Mouse (Mus musculus): ENCODE results near the gene Ttyh1. TPM values are rescaled to one million over a fixed set of nuclear protein-coding genes. Genes with fewer than 3 reads are reported as not detected.
A peak's percentile ranks its signal among the peaks of the same experiment; 100 is the strongest.

Ttyh1 gene
- total and polyA plus RNA-seq, 3 experiments, result 0.15 to 0.26 TPM; not detected in 1

GRCm38 (mm10) chr7:4079511-4079910 lies 39.7 kb upstream of the Ttyh1 start:
- no peak for TF ChIP-seq ZKSCAN1 (IDR thresholded peaks at IDR 0.05; ENCODE audit: low read depth, low read length)
- no peak for TF ChIP-seq JUND (IDR thresholded peaks at IDR 0.05; ENCODE audit: low read depth, low read length)
- no peak for TF ChIP-seq EP300 (IDR thresholded peaks at IDR 0.05; ENCODE audit: low read depth in 1 of 2, low read length in 2 of 2)
- no peak for TF ChIP-seq E2F4 (IDR thresholded peaks at IDR 0.05; ENCODE audit: borderline replicate concordance, low read depth, low read length)
- no peak for TF ChIP-seq TAL1 (IDR thresholded peaks at IDR 0.05; ENCODE audit: low read length)
- TF ChIP-seq ZNF384 (IDR thresholded peaks at IDR 0.05; ENCODE audit: low read depth, low read length), result no peak
- no peak for TF ChIP-seq RAD21 (IDR thresholded peaks at IDR 0.05; ENCODE audit: low read depth, low read length)
- no peak for TF ChIP-seq MAX (IDR thresholded peaks at IDR 0.05; ENCODE audit: low read length)
- no peak for TF ChIP-seq POLR2A (IDR thresholded peaks at IDR 0.05; ENCODE audit: control insufficient read depth in 1 of 2, insufficient read depth in 1 of 2, low read depth in 1 of 2, low read length in 2 of 2, poor library complexity in 1 of 2)
- Histone ChIP-seq H3K4me1 (ENCODE audit: control insufficient read depth in 1 of 2, insufficient read depth in 2 of 2, low read length in 2 of 2) (peaks cover 3 to 16% of the 10 kb centered on the region in 2 experiments), H3K79me2 (ENCODE audit: control insufficient read depth, insufficient read depth, low read length, poor library complexity) (no peaks in the 10 kb centered on the region), H3K27me3 (ENCODE audit: control insufficient read depth in 1 of 2, insufficient read depth in 2 of 2, low read length in 2 of 2) (no peaks in the 10 kb centered on the region), H3K9me3 (replicated peaks; ENCODE audit: insufficient read depth, low read length) (no peaks in the 10 kb centered on the region), H3K27ac (ENCODE audit: control insufficient read depth, low read depth, low read length) (no peak overlapping the region), H3K4me3 (ENCODE audit: control insufficient read depth in 1 of 2, insufficient read depth in 1 of 2, low read depth in 2 of 2, low read length in 2 of 2) (no peak overlapping the region), H3K36me3 (ENCODE audit: control insufficient read depth in 1 of 2, insufficient read depth in 2 of 2, low read length in 2 of 2) (peaks cover 0 to 11% of the 10 kb centered on the region in 2 experiments; a peak in 2 of 4 replicates), H3K9ac (ENCODE audit: control insufficient read depth, low read depth, low read length, poor library complexity, severe bottlenecking) (no peak overlapping the region)
- DNase-seq (ENCODE audit: low read depth, low spot score), result no peak

DNA sequence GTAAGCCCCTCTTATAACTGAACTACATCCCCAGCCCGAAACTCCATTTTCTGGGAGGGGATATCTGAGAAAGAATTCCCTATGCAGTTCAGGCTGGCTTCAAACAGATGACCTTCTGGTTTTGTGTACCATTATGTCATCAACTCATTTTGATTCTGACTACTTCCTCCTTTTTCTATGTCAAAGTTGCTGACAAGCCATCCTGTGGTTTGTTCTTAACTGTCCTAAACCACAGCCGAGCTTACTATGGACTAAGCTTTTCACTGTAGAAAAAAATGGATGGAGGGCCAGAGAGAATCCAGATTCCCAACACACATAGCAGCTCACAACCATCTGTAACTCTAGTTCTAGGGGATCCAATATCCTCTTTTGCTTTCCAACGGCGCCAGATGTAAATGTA lies 38.7 kb upstream of the Ttyh1 start:
- H3K27ac ChIP-seq (ENCODE audit: control insufficient read depth, low read depth, low read length), result no peak overlapping the region
- peak; percentile 70 for DNase-seq (ENCODE audit: low read depth, low spot score)
- no peak overlapping the region for H3K4me3 ChIP-seq (ENCODE audit: control insufficient read depth in 1 of 2, insufficient read depth in 1 of 2, low read depth in 2 of 2, low read length in 2 of 2)
- H3K9ac ChIP-seq (ENCODE audit: control insufficient read depth, low read depth, low read length, poor library complexity, severe bottlenecking), result no peak overlapping the region
- H3K79me2 ChIP-seq (ENCODE audit: control insufficient read depth, insufficient read depth, low read length, poor library complexity), result no peaks in the 10 kb centered on the region
- H3K4me1 ChIP-seq (ENCODE audit: control insufficient read depth in 1 of 2, insufficient read depth in 2 of 2, low read length in 2 of 2), result peaks cover 3 to 14% of the 10 kb centered on the region in 2 experiments
- H3K9me3 ChIP-seq (replicated peaks; ENCODE audit: insufficient read depth, low read length), result no peaks in the 10 kb centered on the region
- H3K36me3 ChIP-seq (ENCODE audit: control insufficient read depth in 1 of 2, insufficient read depth in 2 of 2, low read length in 2 of 2), result peaks cover 0 to 11% of the 10 kb centered on the region in 2 experiments; a peak in 2 of 4 replicates
- no peaks in the 10 kb centered on the region for H3K27me3 ChIP-seq (ENCODE audit: control insufficient read depth in 1 of 2, insufficient read depth in 2 of 2, low read length in 2 of 2)
- TF ChIP-seq NELFE (IDR thresholded peaks at IDR 0.05; ENCODE audit: low read depth, low read length) (no peak), POLR2AphosphoS5 (IDR thresholded peaks at IDR 0.05; ENCODE audit: borderline replicate concordance, low read depth, low read length) (no peak), BHLHE40 (IDR thresholded peaks at IDR 0.05; ENCODE audit: borderline replicate concordance, low read depth, low read length) (no peak), MYC (IDR thresholded peaks at IDR 0.05; ENCODE audit: low read depth, low read length) (no peak), JUND (IDR thresholded peaks at IDR 0.05; ENCODE audit: low read depth, low read length) (no peak), HCFC1 (IDR thresholded peaks at IDR 0.05; ENCODE audit: low read depth, low read length) (no peak), TCF12 (IDR thresholded peaks at IDR 0.05; ENCODE audit: low read depth, low read length) (no peak), USF1 (IDR thresholded peaks at IDR 0.05; ENCODE audit: low read depth, low read length) (no peak), RCOR1 (IDR thresholded peaks at IDR 0.05; ENCODE audit: low read depth, low read length) (peak; percentile 87), ZC3H11A (IDR thresholded peaks at IDR 0.05; ENCODE audit: low read depth, low read length) (no peak), POLR2AphosphoS2 (IDR thresholded peaks at IDR 0.05; ENCODE audit: low read length) (no peak), SMC3 (IDR thresholded peaks at IDR 0.05; ENCODE audit: low read depth, low read length) (no peak), E2F4 (IDR thresholded peaks at IDR 0.05; ENCODE audit: borderline replicate concordance, low read depth, low read length) (no peak), RAD21 (IDR thresholded peaks at IDR 0.05; ENCODE audit: low read depth, low read length) (no peak), MXI1 (IDR thresholded peaks at IDR 0.05; ENCODE audit: low read depth, low read length) (no peak), SIN3A (IDR thresholded peaks at IDR 0.05; ENCODE audit: low read length) (peak; percentile 49; the same call in 1 of the 2 replicates), MAZ (IDR thresholded peaks at IDR 0.05; ENCODE audit: low read depth, low read length) (no peak), CTCF (IDR thresholded peaks at IDR 0.05 in 2 of 3, conservative IDR thresholded peaks at IDR 0.05 in 1 of 3; ENCODE audit: control insufficient read depth in 1 of 3, insufficient read depth in 1 of 3, low read depth in 2 of 3, low read length in 3 of 3, poor library complexity in 1 of 3, severe bottlenecking in 1 of 3) (no peak), TBP (IDR thresholded peaks at IDR 0.05; ENCODE audit: low read depth, low read length) (no peak), UBTF (IDR thresholded peaks at IDR 0.05; ENCODE audit: borderline replicate concordance, insufficient read depth, low read depth, low read length) (no peak), MAX (IDR thresholded peaks at IDR 0.05; ENCODE audit: low read length) (no peak), TAL1 (IDR thresholded peaks at IDR 0.05; ENCODE audit: low read length) (no peak), ZKSCAN1 (IDR thresholded peaks at IDR 0.05; ENCODE audit: low read depth, low read length) (no peak), MYB (IDR thresholded peaks at IDR 0.05; ENCODE audit: low read depth, low read length) (no peak), ETS1 (IDR thresholded peaks at IDR 0.05; ENCODE audit: low read depth, low read length) (peak; percentile 94), GABPA (IDR thresholded peaks at IDR 0.05; ENCODE audit: low read depth, low read length) (no peak), CHD1 (IDR thresholded peaks at IDR 0.05; ENCODE audit: low read depth, low read length) (no peak), POLR2A (IDR thresholded peaks at IDR 0.05; ENCODE audit: control insufficient read depth in 1 of 2, insufficient read depth in 1 of 2, low read depth in 1 of 2, low read length in 2 of 2, poor library complexity in 1 of 2) (no peak), ELF1 (IDR thresholded peaks at IDR 0.05; ENCODE audit: low read depth, low read length) (no peak), EP300 (IDR thresholded peaks at IDR 0.05; ENCODE audit: low read depth in 1 of 2, low read length in 2 of 2) (peak; percentile 55 to 70)

All from MEL (cell line).